Mouse (Mus musculus) bone marrow, adult 2 months (tissue): ENCODE data around the gene Slc36a2.

Source experiments
- CTCF ChIP-seq: fragments of 200-500 bp; IDR thresholded peaks from 2 replicates; pipeline ENCODE4 v1.5.1; 2011; ENCODE audit warnings: low read length, control low read depth; ENCODE audit not compliant: control insufficient read depth, insufficient read depth
- POLR2A ChIP-seq: fragments of 200-500 bp; IDR thresholded peaks from 2 replicates; pipeline ENCODE4 v1.6.1; 2011; ENCODE audit warnings: low read depth, mild to moderate bottlenecking, control low read depth, low read length, borderline replicate concordance; ENCODE audit not compliant: control insufficient read depth

- TF ChIP-seq POLR2A: no peak
- no peak for TF ChIP-seq CTCF
These were observed 74.2 kb downstream of the Slc36a2 start for GRCm38 (mm10) chr11:55110566-55111169.
